Mouse (Mus musculus): Measurements from ENCODE around the gene Cep41. TPM values are rescaled to one million over a fixed set of nuclear protein-coding genes. Genes with fewer than 3 reads are reported as not detected.

Cep41 gene
- polyA plus RNA-seq, 1 experiment from 2014 or later = 19.8 TPM

DNA sequence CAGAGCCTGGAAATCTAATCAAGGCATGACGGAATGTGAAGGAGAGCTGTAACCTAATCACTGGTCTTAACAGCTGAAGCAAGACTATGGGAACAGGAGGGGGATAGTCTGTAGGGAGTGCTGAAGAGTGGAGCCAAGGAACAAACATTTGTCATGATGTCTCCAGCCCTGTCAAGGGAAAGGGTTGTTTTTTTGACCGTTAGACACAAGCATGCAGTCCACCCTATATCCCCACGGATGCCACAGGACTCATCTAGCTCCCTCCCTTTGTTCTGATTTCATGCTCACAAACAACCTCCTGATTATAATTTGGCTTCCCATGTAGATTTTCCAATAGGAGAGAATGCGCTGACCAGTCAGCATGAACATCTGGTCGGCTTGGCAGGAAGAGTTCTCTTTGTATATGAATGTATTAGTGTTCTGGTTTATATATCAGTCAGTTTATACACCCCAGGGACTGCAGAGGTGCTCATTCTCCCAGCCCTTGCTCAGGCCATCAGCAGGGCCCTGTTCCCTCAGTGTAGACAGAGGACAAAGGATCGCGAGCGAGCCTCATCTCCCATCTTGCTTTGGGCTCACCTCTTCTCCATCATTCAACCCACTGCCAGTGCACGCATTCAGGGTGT is 10.5 kb upstream of the Cep41 start:
- WGBS = 93% methylated on average over 9 of the region's 9 CpGs
- no peaks in the 10 kb centered on the region for H3K9me3 ChIP-seq (replicated peaks)
- H3K4me1 ChIP-seq = peaks cover 25% of the 10 kb centered on the region
- H3K27me3 ChIP-seq (ENCODE audit: low read depth, poor library complexity, severe bottlenecking) = no peaks in the 10 kb centered on the region
- DNase-seq (ENCODE audit: low spot score) = no peak
- 0 out of 2 replicates have a peak overlapping the region, but pooled peaks have one; percentile 38 for H3K27ac ChIP-seq (replicated peaks)
- H3K36me3 ChIP-seq = no peaks in the 10 kb centered on the region
- H3K4me3 ChIP-seq = no peak overlapping the region

DNA sequence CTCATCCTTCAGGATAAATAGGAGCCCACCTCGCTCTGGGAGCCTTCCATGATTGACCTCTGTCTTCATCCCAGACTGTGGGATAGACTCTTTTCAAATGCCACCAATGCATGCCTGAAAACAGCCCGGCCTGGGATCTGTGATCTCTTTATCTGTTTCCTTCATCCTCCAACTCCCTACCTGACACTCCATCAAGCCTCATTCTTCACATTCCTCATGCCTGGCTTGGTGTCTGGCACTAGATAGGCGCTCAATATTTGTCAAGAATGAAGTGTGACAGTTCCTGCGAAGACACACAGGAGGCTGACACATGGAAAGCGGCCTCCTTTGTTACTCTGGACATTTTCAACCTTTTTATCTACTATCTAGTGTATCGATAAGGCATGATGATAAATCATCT is 9.9 kb upstream of the Cep41 start:
- 81% methylated on average over 6 of the region's 6 CpGs for WGBS
- Histone ChIP-seq H3K9me3 (replicated peaks) (no peaks in the 10 kb centered on the region), H3K27me3 (ENCODE audit: low read depth, poor library complexity, severe bottlenecking) (no peaks in the 10 kb centered on the region), H3K27ac (replicated peaks) (peak overlapping the region; percentile 38; the same call in 1 of the 2 replicates), H3K36me3 (no peaks in the 10 kb centered on the region), H3K4me1 (peaks cover 22% of the 10 kb centered on the region), H3K4me3 (no peak overlapping the region)
- no peak for DNase-seq (ENCODE audit: low spot score)

GRCm38 (mm10) chr6:30702881-30703280 is 9.3 kb upstream of the Cep41 start:
- Histone ChIP-seq H3K9me3 (replicated peaks) (no peaks in the 10 kb centered on the region), H3K36me3 (no peaks in the 10 kb centered on the region), H3K4me1 (peaks cover 25% of the 10 kb centered on the region), H3K4me3 (no peak overlapping the region), H3K27ac (replicated peaks) (0 out of 2 replicates have a peak overlapping the region, but pooled peaks have one; percentile 38), H3K27me3 (ENCODE audit: low read depth, poor library complexity, severe bottlenecking) (no peaks in the 10 kb centered on the region)
- no peak for DNase-seq (ENCODE audit: low spot score)
- 85% methylated on average over 6 of the region's 6 CpGs for WGBS

- DNase-seq (ENCODE audit: low spot score) = no peak
- WGBS = 82% methylated on average over 6 of the region's 6 CpGs
- peaks cover 20% of the 10 kb centered on the region for H3K4me1 ChIP-seq
- H3K27ac ChIP-seq (replicated peaks) = peak overlapping the region; percentile 68
- H3K36me3 ChIP-seq = no peaks in the 10 kb centered on the region
- H3K9me3 ChIP-seq (replicated peaks) = no peaks in the 10 kb centered on the region
- no peaks in the 10 kb centered on the region for H3K27me3 ChIP-seq (ENCODE audit: low read depth, poor library complexity, severe bottlenecking)
- H3K4me3 ChIP-seq = no peak overlapping the region
These were observed 6.6 kb upstream of the Cep41 start for GRCm38 (mm10) chr6:30700182-30700581.

DNA sequence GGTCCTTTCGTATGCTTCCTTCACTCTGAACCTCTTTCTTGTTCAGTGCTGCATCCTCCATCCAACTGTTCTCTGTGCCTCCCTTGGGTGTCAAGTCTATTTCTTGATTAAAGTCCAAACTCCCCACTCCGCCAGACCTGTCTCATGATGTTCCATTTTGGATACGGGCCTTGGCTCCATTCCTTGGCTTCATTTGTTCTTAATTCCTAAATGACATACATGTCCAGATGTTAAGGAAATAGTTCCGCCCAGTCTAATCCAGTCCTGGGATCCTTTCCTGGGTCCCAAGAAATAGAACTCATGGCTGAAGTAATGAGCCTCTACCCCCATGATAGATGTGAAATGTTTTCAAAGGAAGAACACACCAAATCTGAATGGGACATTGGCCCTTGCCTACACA is 4.5 kb upstream of the Cep41 start:
- Histone ChIP-seq H3K27ac (replicated peaks) (peak overlapping the region; percentile 71), H3K4me3 (no peak overlapping the region), H3K9me3 (replicated peaks) (no peaks in the 10 kb centered on the region), H3K36me3 (no peaks in the 10 kb centered on the region), H3K4me1 (peaks cover 39% of the 10 kb centered on the region), H3K27me3 (ENCODE audit: low read depth, poor library complexity, severe bottlenecking) (no peaks in the 10 kb centered on the region)
- DNase-seq (ENCODE audit: low spot score) = no peak
- WGBS = 96% methylated on average over 4 of the region's 4 CpGs

DNA sequence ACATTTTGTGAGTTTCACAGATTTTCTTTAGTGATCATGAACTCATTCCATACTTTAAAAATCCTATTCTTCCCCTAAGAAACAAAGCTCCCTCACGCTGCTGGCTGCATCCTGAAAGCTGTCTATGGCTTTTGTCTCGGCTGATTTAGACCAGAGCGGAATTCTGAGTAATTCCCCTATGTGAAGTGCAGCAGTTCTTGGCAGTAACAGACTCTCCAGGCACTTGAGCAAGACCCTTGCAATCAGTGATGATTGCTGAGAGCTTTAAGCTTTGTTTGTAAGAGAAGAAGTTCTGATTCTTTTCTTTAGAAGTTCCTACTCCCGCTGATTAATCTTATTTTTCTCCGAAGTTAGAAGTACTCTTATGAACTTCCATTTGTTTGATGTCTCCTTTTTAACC is 3.9 kb upstream of the Cep41 start:
- H3K27ac ChIP-seq (replicated peaks) = peak overlapping the region; percentile 71
- DNase-seq (ENCODE audit: low spot score) = no peak
- no peak overlapping the region for H3K4me3 ChIP-seq
- no peaks in the 10 kb centered on the region for H3K36me3 ChIP-seq
- H3K27me3 ChIP-seq (ENCODE audit: low read depth, poor library complexity, severe bottlenecking) = no peaks in the 10 kb centered on the region
- H3K4me1 ChIP-seq = peaks cover 45% of the 10 kb centered on the region
- no peaks in the 10 kb centered on the region for H3K9me3 ChIP-seq (replicated peaks)
- WGBS = 45% methylated on average over 5 of the region's 5 CpGs

DNA sequence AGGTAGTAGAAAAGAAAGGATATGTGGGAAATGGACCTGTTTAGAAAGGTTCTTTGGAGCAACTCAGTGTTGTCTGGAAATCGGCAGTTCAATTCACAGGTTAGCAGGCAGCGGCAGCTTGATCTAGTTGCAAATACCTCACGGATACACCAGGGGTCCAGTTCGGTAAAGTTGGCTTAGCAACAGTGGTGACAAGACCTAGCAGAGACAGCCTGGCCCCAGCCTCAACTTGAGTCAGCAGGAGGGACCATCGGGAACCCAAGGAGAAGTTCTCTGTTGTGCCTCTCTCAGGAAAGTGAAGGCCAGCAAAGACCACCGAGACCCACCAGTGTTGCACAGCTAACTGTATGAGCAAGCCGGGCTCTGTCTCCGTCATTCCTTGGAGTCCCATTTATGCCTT is 1.6 kb upstream of the Cep41 start:
- no peak for DNase-seq (ENCODE audit: low spot score)
- Histone ChIP-seq H3K36me3 (no peaks in the 10 kb centered on the region), H3K27ac (replicated peaks) (peak overlapping the region; percentile 98), H3K9me3 (replicated peaks) (no peaks in the 10 kb centered on the region), H3K4me3 (no peak overlapping the region), H3K4me1 (peaks cover 42% of the 10 kb centered on the region), H3K27me3 (ENCODE audit: low read depth, poor library complexity, severe bottlenecking) (no peaks in the 10 kb centered on the region)
- WGBS = 88% methylated on average over 8 of the region's 8 CpGs

- Histone ChIP-seq H3K4me3 (peak overlapping the region; percentile 63), H3K27me3 (ENCODE audit: low read depth, poor library complexity, severe bottlenecking) (no peaks in the 10 kb centered on the region), H3K9me3 (replicated peaks) (no peaks in the 10 kb centered on the region), H3K4me1 (peaks cover 41% of the 10 kb centered on the region), H3K36me3 (no peaks in the 10 kb centered on the region), H3K27ac (replicated peaks) (peak overlapping the region; percentile 98)
- 38% methylated on average over 6 of the region's 6 CpGs for WGBS
- DNase-seq (ENCODE audit: low spot score) = no peak
These were observed 660 bp upstream of the Cep41 start for GRCm38 (mm10) chr6:30694209-30694608.

- Histone ChIP-seq H3K27me3 (ENCODE audit: low read depth, poor library complexity, severe bottlenecking) (no peaks in the 10 kb centered on the region), H3K9me3 (replicated peaks) (no peaks in the 10 kb centered on the region), H3K27ac (replicated peaks) (peak overlapping the region; percentile 98), H3K4me3 (peak overlapping the region; percentile 63), H3K4me1 (peaks cover 37% of the 10 kb centered on the region), H3K36me3 (no peaks in the 10 kb centered on the region)
- peak; percentile 31 for DNase-seq (ENCODE audit: low spot score)
- WGBS = 77% methylated on average over 5 of the region's 5 CpGs
These were observed 723 bp downstream of the Cep41 start for GRCm38 (mm10) chr6:30692826-30693225.

DNA sequence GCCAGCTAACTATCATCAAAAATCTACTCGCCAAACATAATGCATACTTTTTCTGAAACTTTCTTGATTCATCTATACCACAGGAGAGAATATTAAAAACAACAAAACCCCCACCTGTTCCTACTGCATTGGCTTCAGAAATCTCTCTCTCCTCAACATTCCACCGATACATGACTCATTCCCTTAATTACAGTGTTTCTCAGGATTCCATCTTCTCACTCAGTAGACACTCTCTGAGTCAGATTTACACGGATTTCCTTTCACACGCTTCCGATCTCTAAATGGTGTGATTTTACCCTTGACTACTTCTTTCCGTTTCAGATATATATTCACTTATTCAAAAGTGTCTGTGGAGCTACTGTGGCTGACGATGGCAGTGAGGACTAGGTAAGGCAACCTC is 6.4 kb downstream of the Cep41 start:
- Histone ChIP-seq H3K36me3 (peaks cover 5% of the 10 kb centered on the region; the same call in 1 of the 2 replicates), H3K4me1 (peaks cover 13% of the 10 kb centered on the region; the same call in 1 of the 2 replicates), H3K9me3 (replicated peaks) (no peaks in the 10 kb centered on the region), H3K27me3 (ENCODE audit: low read depth, poor library complexity, severe bottlenecking) (no peaks in the 10 kb centered on the region), H3K27ac (replicated peaks) (no peak overlapping the region), H3K4me3 (no peak overlapping the region)
- DNase-seq (ENCODE audit: low spot score) = no peak
- 96% methylated on average over 7 of the region's 7 CpGs for WGBS

GRCm38 (mm10) chr6:30684570-30684969 is 9.0 kb downstream of the Cep41 start:
- peaks cover 20% of the 10 kb centered on the region for H3K4me1 ChIP-seq
- 91% methylated on average over 1 of the region's 1 CpGs for WGBS
- peaks cover 5% of the 10 kb centered on the region for H3K36me3 ChIP-seq
- no peaks in the 10 kb centered on the region for H3K27me3 ChIP-seq (ENCODE audit: low read depth, poor library complexity, severe bottlenecking)
- no peak for DNase-seq (ENCODE audit: low spot score)
- no peaks in the 10 kb centered on the region for H3K9me3 ChIP-seq (replicated peaks)
- H3K27ac ChIP-seq (replicated peaks) = no peak overlapping the region
- no peak overlapping the region for H3K4me3 ChIP-seq

DNA sequence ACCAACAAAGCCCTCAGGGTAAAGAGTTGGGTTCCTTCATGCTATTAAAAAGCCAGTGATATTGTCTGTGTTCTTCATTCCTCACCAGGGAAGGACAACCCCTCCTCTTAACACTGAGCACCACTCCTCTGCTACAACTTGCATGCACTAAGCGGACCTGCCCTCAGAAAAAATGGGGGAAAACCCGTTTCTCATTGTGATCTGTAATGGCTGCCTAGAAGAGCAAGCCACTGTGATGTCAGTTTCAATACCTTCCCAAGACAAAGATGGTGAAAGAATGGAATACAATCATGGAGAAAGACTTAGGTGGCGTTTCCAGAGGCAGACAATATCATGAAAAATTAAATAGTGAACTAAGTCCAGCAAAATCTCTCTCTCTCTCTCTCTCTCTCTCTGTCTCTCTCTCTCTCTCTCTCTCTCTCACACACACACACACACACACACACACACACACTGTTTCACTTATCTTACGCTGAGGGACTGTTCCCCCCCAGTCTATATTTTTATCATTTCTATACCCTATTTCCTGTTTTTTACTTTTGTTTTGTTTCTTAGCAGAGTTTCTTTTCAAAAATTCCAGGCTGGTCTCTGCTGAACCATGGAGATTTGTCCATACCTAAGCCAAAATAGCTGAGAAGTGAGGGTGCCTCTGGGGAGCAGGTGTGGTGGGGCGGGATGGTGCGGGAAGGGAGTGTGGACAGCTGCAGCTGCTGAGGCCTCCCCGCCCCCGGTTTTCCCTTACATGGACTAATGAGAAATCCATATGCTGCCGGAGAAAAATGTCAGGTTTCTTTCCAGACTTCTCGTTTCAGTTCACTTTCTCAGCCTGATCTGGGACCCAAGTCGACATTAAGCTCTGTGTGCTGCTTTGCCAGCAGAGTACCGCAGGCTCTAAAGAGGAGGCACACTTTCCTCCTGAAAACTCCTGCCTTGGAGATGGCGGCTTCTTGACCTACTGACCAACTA is 11.3 kb downstream of the Cep41 start:
- Histone ChIP-seq H3K4me3 (no peak overlapping the region), H3K4me1 (peaks cover 40% of the 10 kb centered on the region)
- WGBS = 77% methylated on average over 13 of the region's 13 CpGs

GRCm38 (mm10) chr6:30680442-30680841 is 13.1 kb downstream of the Cep41 start:
- H3K36me3 ChIP-seq = peaks cover 5% of the 10 kb centered on the region
- no peak overlapping the region for H3K4me3 ChIP-seq
- H3K27ac ChIP-seq (replicated peaks) = 0 out of 2 replicates have a peak overlapping the region, but pooled peaks have one; percentile 49
- WGBS = 84% methylated on average over 7 of the region's 7 CpGs
- peaks cover 54% of the 10 kb centered on the region for H3K4me1 ChIP-seq
- H3K9me3 ChIP-seq (replicated peaks) = no peaks in the 10 kb centered on the region
- no peaks in the 10 kb centered on the region for H3K27me3 ChIP-seq (ENCODE audit: low read depth, poor library complexity, severe bottlenecking)
- DNase-seq (ENCODE audit: low spot score) = no peak

More for the DNA sequence above, 11.3 kb downstream of the Cep41 start:
- H3K27me3 ChIP-seq (ENCODE audit: low read depth, poor library complexity, severe bottlenecking) = no peaks in the 10 kb centered on the region
- no peaks in the 10 kb centered on the region for H3K9me3 ChIP-seq (replicated peaks)
- peak overlapping the region; percentile 24 for H3K27ac ChIP-seq (replicated peaks)
- peaks cover 5% of the 10 kb centered on the region for H3K36me3 ChIP-seq
- no peak for DNase-seq (ENCODE audit: low spot score)
